Comparison of ENCODE assay signal across 13 mouse cellular contexts in the genomic region with DNA sequence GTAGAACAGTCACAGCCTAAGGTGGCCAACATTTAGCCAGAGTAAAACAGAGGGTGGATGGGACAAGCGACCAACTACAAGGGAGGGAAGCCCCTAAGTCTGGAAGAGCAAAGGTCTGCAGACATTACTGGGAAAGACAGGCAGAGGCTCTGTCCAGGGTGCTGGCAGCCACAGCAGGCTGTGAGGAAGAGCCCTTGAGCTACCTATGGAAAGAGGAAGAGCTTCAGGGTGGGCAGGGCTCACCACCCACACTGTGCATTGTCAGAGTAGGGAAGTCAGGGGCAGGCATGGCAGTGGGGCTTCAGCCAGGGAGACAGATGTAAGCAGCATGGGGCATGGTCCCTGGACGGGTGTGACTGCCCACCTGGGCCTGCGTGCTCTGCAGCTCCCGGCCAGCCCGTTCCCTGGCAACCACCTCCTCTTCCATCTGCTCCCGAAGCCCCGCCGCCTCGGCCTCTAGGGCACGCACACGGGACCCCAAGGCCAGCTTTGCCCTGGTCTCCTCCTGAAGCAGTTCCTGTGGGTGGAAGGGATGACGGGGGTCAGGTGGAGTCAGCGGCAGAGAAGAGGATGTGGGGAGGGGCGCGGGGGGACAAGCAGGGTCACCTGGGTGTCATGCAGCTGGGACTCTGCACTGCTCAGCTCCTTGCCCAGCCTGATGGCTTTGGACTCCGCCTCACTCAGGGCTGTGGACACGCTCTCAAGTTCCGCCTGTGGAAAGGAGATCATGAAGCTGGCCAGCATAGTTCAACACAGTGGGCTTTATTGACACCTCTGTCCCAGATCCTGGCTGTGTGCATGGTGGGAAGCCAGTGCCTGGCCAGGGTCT. TPM values are rescaled to one million over a fixed set of nuclear protein-coding genes. Genes with fewer than 3 reads are reported as not detected.
DNase-seq lines count a peak whose midpoint lies in the region; ATAC-seq lines count a peak whose summit lies in the region.
"Had no signal": no experiment of that assay in that cellular context is flagged by ENCODE, and none has a peak within 500 bp of the region (broad histone marks: within the 10 kb centered on the region; RNA-seq: fewer than 3 reads in every experiment).

No protein-coding gene starts in this region.

- 33% methylated on average over 18 of the region's 18 CpGs for WGBS in kidney, embryonic 16.5 days
- WGBS in liver, embryonic 12.5 days (ENCODE audit: insufficient replicate concordance) = 40% methylated on average over 18 of the region's 18 CpGs

- H3K9me3 ChIP-seq in kidney, embryonic 16.5 days (ENCODE audit: low read length) = peaks cover 8% of the 10 kb centered on the region; the same call in 1 of the 2 replicates
- 0 out of 2 replicates have a peak, but pooled peaks cover 3% of the 10 kb centered on the region for H3K9me3 ChIP-seq in liver, embryonic 12.5 days (replicated peaks)
- H3K9me3 ChIP-seq: liver, embryonic 13.5 days; stomach, embryonic 15.5 days had no signal

- H3K4me1 ChIP-seq in kidney, embryonic 16.5 days (ENCODE audit: insufficient read depth, low read length) = no peaks in the 10 kb centered on the region
- no peaks in the 10 kb centered on the region for H3K4me1 ChIP-seq in liver, embryonic 12.5 days
- H3K4me1 ChIP-seq: liver, embryonic 13.5 days; stomach, embryonic 15.5 days had no signal

- H3K9ac ChIP-seq in kidney, embryonic 16.5 days (replicated peaks; ENCODE audit: low read length) = no peak overlapping the region
- no peak overlapping the region for H3K9ac ChIP-seq in liver, embryonic 12.5 days
- H3K9ac ChIP-seq: liver, embryonic 13.5 days; neural tube, embryonic 13.5 days; stomach, embryonic 15.5 days had no signal

- H3K27me3 ChIP-seq in kidney, embryonic 16.5 days (ENCODE audit: insufficient read depth, low read length) = no peaks in the 10 kb centered on the region
- peaks cover 11% of the 10 kb centered on the region for H3K27me3 ChIP-seq in liver, embryonic 12.5 days (replicated peaks)
- H3K27me3 ChIP-seq: liver, embryonic 13.5 days; stomach, embryonic 15.5 days had no signal

- no peak overlapping the region for H3K4me3 ChIP-seq in kidney, embryonic 16.5 days (ENCODE audit: low read length)
- H3K4me3 ChIP-seq in liver, embryonic 12.5 days = no peak overlapping the region
- H3K4me3 ChIP-seq: liver, embryonic 13.5 days; midbrain, embryonic 10.5 days; neural tube, embryonic 13.5 days; stomach, embryonic 15.5 days had no signal

- no peaks in the 10 kb centered on the region for H3K36me3 ChIP-seq in kidney, embryonic 16.5 days (ENCODE audit: insufficient read depth, low read length)
- no peaks in the 10 kb centered on the region for H3K36me3 ChIP-seq in liver, embryonic 12.5 days
- H3K36me3 ChIP-seq: liver, embryonic 13.5 days; midbrain, embryonic 10.5 days; neural tube, embryonic 13.5 days; stomach, embryonic 15.5 days had no signal

- H3K4me2 ChIP-seq in kidney, embryonic 16.5 days (replicated peaks; ENCODE audit: low read depth, low read length) = no peak overlapping the region
- H3K4me2 ChIP-seq in liver, embryonic 12.5 days = no peak overlapping the region
- H3K4me2 ChIP-seq: liver, embryonic 13.5 days; neural tube, embryonic 13.5 days; stomach, embryonic 15.5 days had no signal

- 0 out of 2 replicates have a peak, but pooled peaks have one; percentile 39 for ATAC-seq in kidney, embryonic 16.5 days (ENCODE audit: low FRiP score, low TSS enrichment)
- ATAC-seq in megakaryocyte progenitor cell, adult 5-6 weeks (replicated peaks; ENCODE audit: poor library complexity) = peak; percentile 99
- ATAC-seq in liver, embryonic 12.5 days = no peak
- ATAC-seq: inflammation-experienced regulatory T-cells, adult 6 months had no signal

- H3K27ac ChIP-seq in kidney, embryonic 16.5 days (ENCODE audit: low read length) = no peak overlapping the region
- H3K27ac ChIP-seq in liver, embryonic 12.5 days = no peak overlapping the region
- H3K27ac ChIP-seq: liver, embryonic 13.5 days; midbrain, embryonic 10.5 days; neural tube, embryonic 13.5 days; stomach, embryonic 15.5 days had no signal

- DNase-seq in kidney, postnatal 10 days = no peak
- peak; percentile 46 for DNase-seq in NIH3T3 (ENCODE audit: low read depth)
- peak; percentile 84 for DNase-seq in cerebellum, adult 9-11 months
- no peak for DNase-seq in thymus, postnatal 4 days
- DNase-seq: adrenal gland, adult 8-10 months; liver, embryonic 13.5 days had no signal

RNA-seq across cellular contexts. Expression of a gene that starts 33.5 kb away (rescaled TPM):
- 0.11 and 0.14 TPM in 2 replicates for polyA plus RNA-seq in kidney, embryonic 16.5 days (2015; fragmentation: Nextera tagmentation; extraction: Ambion mirVana)
- 0.25 and 0.66 TPM in 2 replicates for total RNA-seq in megakaryocyte progenitor cell, adult 5-6 weeks (2015)
- 0.04 TPM in 1 of 2 replicates, not detected in the other for total RNA-seq in megakaryocyte progenitor cell, adult 5-6 weeks (2017)
- 0.13 and 0.24 TPM in 2 replicates for polyA plus RNA-seq in liver, embryonic 12.5 days (2016; fragmentation: Nextera tagmentation; extraction: Ambion mirVana)
- polyA plus RNA-seq: inflammation-experienced regulatory T-cells, adult 6 months had no signal

RNA-seq across cellular contexts. Expression of a gene that starts 46.7 kb away (rescaled TPM):
- 1.7 and 2.0 TPM in 2 replicates for polyA plus RNA-seq in kidney, embryonic 16.5 days (2015; fragmentation: Nextera tagmentation; extraction: Ambion mirVana)
- not detected in 2 replicates for total RNA-seq in megakaryocyte progenitor cell, adult 5-6 weeks (2015)
- not detected in 2 replicates for total RNA-seq in megakaryocyte progenitor cell, adult 5-6 weeks (2017)
- 0.13 and 0.35 TPM in 2 replicates for polyA plus RNA-seq in liver, embryonic 12.5 days (2016; fragmentation: Nextera tagmentation; extraction: Ambion mirVana)
- polyA plus RNA-seq: inflammation-experienced regulatory T-cells, adult 6 months had no signal

RNA-seq across cellular contexts. Expression of a gene that starts 51.7 kb away (rescaled TPM):
- polyA plus RNA-seq in kidney, embryonic 16.5 days (2015; fragmentation: Nextera tagmentation; extraction: Ambion mirVana) = 70.0 and 83.8 TPM in 2 replicates
- 219 and 232 TPM in 2 replicates for total RNA-seq in megakaryocyte progenitor cell, adult 5-6 weeks (2015)
- total RNA-seq in megakaryocyte progenitor cell, adult 5-6 weeks (2017) = 91.2 and 121 TPM in 2 replicates
- 2.5 and 3.1 TPM in 2 replicates for polyA plus RNA-seq in liver, embryonic 12.5 days (2016; fragmentation: Nextera tagmentation; extraction: Ambion mirVana)

Comparison
In these comparisons a context has a peak if more than half of its experiments do, and no peak if none do; other contexts are left out.
1. DNase-seq: peak in NIH3T3 (single experiment) and cerebellum, adult 9-11 months (single experiment); none in kidney, postnatal 10 days (single experiment) and thymus, postnatal 4 days (single experiment).
2. RNA of a gene that starts 51.7 kb away (polyA plus RNA-seq): 70.0 to 83.8 TPM in kidney, embryonic 16.5 days; 2.5 to 3.1 TPM in liver, embryonic 12.5 days; every median in the first group is over 10 times any median in the second.